Mouse (Mus musculus) limb, embryonic 11.5 days (tissue): Measurements from ENCODE around the gene Abr. TPM values are rescaled to one million over a fixed set of nuclear protein-coding genes. Genes with fewer than 3 reads are reported as not detected.

Experiments
- ATAC-seq: fragments of 200-750 bp; cut with Nextera tagmentation; 2 replicates; pipeline ENCODE4 v1.8.0; 2017; ENCODE audit warnings: low read depth; ENCODE audit not compliant: insufficient number of reproducible peaks, low FRiP score, low TSS enrichment
- DNase-seq: peaks from one replicate; pipeline ENCODE4 v3.0.0-alpha.2; 2015; ENCODE audit warnings: low spot score
- H3K27ac ChIP-seq: fragments of 300-500 bp; sonication (generic); replicated peaks from 2 replicates; pipeline ENCODE4 v1.5.1; 2014; ENCODE audit warnings: low read depth, mild to moderate bottlenecking, low read length
- H3K27me3 ChIP-seq: fragments of 300-500 bp; sonication (generic); 2 replicates; pipeline ENCODE4 v1.6.1; 2014; ENCODE audit warnings: mild to moderate bottlenecking, low read length, mixed read lengths; ENCODE audit not compliant: control insufficient read depth, insufficient read depth
- H3K36me3 ChIP-seq: fragments of 300-500 bp; sonication (generic); 2 replicates; pipeline ENCODE4 v1.6.1; 2014; ENCODE audit warnings: mild to moderate bottlenecking, low read length, moderate library complexity, mixed read lengths; ENCODE audit not compliant: control insufficient read depth, insufficient read depth
- H3K4me1 ChIP-seq: fragments of 300-500 bp; sonication (generic); 2 replicates; pipeline ENCODE4 v1.6.1; 2014; ENCODE audit warnings: low read length, mixed read lengths; ENCODE audit not compliant: control insufficient read depth, insufficient read depth
- H3K4me2 ChIP-seq: fragments of 300-500 bp; sonication (generic); 2 replicates; pipeline ENCODE4 v1.6.1; 2014; ENCODE audit warnings: low read depth, mild to moderate bottlenecking, moderate library complexity; ENCODE audit not compliant: severe bottlenecking
- H3K4me3 ChIP-seq: fragments of 300-500 bp; sonication (generic); 2 replicates; pipeline ENCODE4 v1.5.1; 2014; ENCODE audit warnings: low read depth, low read length
- H3K9ac ChIP-seq: fragments of 300-500 bp; sonication (generic); 2 replicates; pipeline ENCODE4 v1.6.1; 2014; ENCODE audit warnings: mild to moderate bottlenecking, low read length
- H3K9me3 ChIP-seq: fragments of 300-500 bp; sonication (generic); 2 replicates; pipeline ENCODE4 v1.6.1; 2016; ENCODE audit warnings: low read length; ENCODE audit not compliant: control insufficient read depth
- WGBS: fragments of 180-500 bp; shearing (Covaris S2); extraction: QIAGEN DNeasy Blood & Tissue Kit; methylation state at CpG from one replicate; pipeline ENCODE4 v1.1.7; 2014; 5-methylcytosine and 5-hydroxymethylcytosine counted together
- polyA plus RNA-seq: library from polyadenylated mRNA; unstranded; fragments of >200 nt; fragmentation: Nextera tagmentation; extraction: Ambion mirVana; gene quantifications from 2 replicates; pipeline ENCODE4 v1.2.1, GENCODE M21; 2014

The Abr gene
- polyA plus RNA-seq, 1 experiment from 2014 or later: 45.2 TPM

DNA sequence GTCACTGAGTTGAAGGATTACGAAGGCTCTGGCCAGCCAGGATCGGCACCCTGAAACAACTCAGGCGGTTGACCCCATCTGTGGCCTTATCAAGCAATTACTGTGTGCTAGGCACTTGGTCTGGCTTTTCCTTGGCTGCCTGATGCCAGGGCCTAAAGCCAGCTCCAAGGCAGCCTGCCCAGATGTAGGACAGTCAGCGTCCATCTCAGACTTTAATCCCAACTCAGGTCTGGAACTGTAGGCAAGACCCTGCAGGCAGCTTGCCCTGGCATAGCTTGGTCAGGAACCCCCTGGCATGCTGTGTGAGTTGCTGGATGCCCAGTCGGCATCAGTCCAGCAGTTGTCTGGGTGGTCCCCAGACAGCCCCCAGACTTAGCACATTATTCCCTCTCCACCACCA, 186.1 kb downstream of the Abr start:
- Histone ChIP-seq H3K9me3 (no peaks in the 10 kb centered on the region), H3K4me3 (no peak overlapping the region), H3K27me3 (no peaks in the 10 kb centered on the region), H3K9ac (peak overlapping the region; percentile 22; the same call in 1 of the 2 replicates), H3K4me2 (peak overlapping the region; percentile 66; the same call in 1 of the 2 replicates), H3K36me3 (no peaks in the 10 kb centered on the region), H3K27ac (no peak overlapping the region), H3K4me1 (peaks cover 32% of the 10 kb centered on the region)
- DNase-seq: no peak
- ATAC-seq: no peak
- WGBS: 79% methylated on average over 5 of the region's 5 CpGs

DNA sequence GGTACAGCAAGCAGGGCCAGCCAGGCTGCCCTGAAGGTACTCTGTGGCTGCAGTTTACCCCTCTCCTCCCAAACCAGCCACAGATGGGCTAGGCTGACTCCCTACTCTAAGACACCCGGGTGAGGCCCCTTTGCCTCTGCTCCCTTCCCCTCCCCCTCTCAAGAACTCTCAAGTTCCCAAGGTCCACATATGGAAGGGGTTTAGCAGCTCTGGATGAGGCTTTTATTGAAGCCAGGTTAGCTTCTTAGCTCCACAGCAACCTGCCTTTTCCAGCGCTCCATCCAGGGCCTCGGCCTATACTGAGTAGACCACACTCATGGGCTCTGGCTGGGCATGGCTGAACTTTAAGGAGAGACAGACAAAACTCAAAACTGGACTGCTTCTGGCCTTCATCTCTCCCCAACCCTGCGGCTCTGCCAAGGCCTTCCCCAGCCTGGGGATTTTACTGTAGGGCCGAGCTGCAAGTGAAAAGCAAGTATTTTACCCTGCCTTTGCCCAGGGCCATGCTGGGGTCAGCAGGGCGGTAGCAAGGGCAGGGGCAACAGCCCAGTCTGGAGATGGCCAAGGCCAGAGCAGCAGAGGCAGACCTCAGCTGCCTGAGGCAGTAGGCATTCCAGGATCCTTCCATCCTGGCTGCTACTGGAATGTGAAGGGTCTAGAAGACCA, 192.0 kb downstream of the Abr start:
- Histone ChIP-seq H3K36me3 (no peaks in the 10 kb centered on the region), H3K27ac (peak overlapping the region; percentile 97), H3K9ac (peak overlapping the region; percentile 52; the same call in 1 of the 2 replicates), H3K4me1 (peaks cover 30% of the 10 kb centered on the region), H3K4me3 (no peak overlapping the region), H3K4me2 (no peak overlapping the region), H3K9me3 (no peaks in the 10 kb centered on the region), H3K27me3 (no peaks in the 10 kb centered on the region)
- WGBS: 19% methylated on average over 6 of the region's 6 CpGs
- ATAC-seq (peak; percentile 87), DNase-seq (peak; percentile 75)

GRCm38 (mm10) chr11:76429556-76429955, 192.6 kb downstream of the Abr start:
- no peak for ATAC-seq
- no peak overlapping the region for H3K4me3 ChIP-seq
- H3K36me3 ChIP-seq: no peaks in the 10 kb centered on the region; the same call in 1 of the 2 replicates
- 28% methylated on average over 7 of the region's 7 CpGs for WGBS
- no peaks in the 10 kb centered on the region for H3K9me3 ChIP-seq
- 0 out of 2 replicates have a peak overlapping the region, but pooled peaks have one; percentile 23 for H3K9ac ChIP-seq
- H3K4me1 ChIP-seq: peaks cover 28% of the 10 kb centered on the region
- peak overlapping the region; percentile 97 for H3K27ac ChIP-seq
- H3K4me2 ChIP-seq: no peak overlapping the region
- peak; percentile 39 for DNase-seq
- no peaks in the 10 kb centered on the region for H3K27me3 ChIP-seq

- Histone ChIP-seq H3K27ac (peak overlapping the region; percentile 97), H3K27me3 (no peaks in the 10 kb centered on the region), H3K4me1 (peaks cover 25% of the 10 kb centered on the region), H3K4me3 (no peak overlapping the region), H3K9me3 (no peaks in the 10 kb centered on the region), H3K9ac (no peak overlapping the region), H3K36me3 (no peaks in the 10 kb centered on the region; the same call in 1 of the 2 replicates), H3K4me2 (no peak overlapping the region)
- ATAC-seq: no peak
- peak; percentile 58 for DNase-seq
- 47% methylated on average over 4 of the region's 4 CpGs for WGBS
Measured at GRCm38 (mm10) chr11:76429046-76429445, 193.1 kb downstream of the Abr start.

DNA sequence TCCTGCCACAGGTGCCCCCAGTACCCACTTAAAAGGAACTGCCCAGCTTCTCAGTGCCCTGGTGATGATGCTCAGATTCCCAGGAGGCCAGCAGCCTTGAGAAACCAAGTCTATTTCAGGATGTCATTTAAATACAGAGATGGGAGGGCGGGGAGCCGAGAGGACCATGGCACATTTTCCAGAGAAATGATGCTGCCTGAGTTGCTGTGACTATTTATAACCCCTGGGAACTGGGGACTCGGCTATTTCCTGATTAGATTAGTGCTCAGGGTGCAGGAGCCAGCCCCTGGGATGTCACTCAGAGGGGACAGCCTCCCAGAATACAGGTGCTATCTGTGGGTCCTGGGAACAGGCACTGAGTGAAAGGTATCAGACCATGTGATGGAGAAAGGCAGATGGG, 194.3 kb downstream of the Abr start:
- DNase-seq (no peak), ATAC-seq (no peak)
- Histone ChIP-seq H3K27ac (no peak overlapping the region), H3K9ac (no peak overlapping the region), H3K27me3 (no peaks in the 10 kb centered on the region), H3K4me2 (no peak overlapping the region), H3K9me3 (no peaks in the 10 kb centered on the region), H3K4me3 (no peak overlapping the region), H3K36me3 (peaks cover 2% of the 10 kb centered on the region), H3K4me1 (peaks cover 24% of the 10 kb centered on the region)
- 75% methylated on average over 3 of the region's 3 CpGs for WGBS

GRCm38 (mm10) chr11:76425749-76426148, 196.4 kb downstream of the Abr start:
- Histone ChIP-seq H3K27ac (no peak overlapping the region), H3K9me3 (no peaks in the 10 kb centered on the region), H3K27me3 (no peaks in the 10 kb centered on the region), H3K4me2 (no peak overlapping the region), H3K4me3 (no peak overlapping the region), H3K9ac (no peak overlapping the region), H3K4me1 (peaks cover 19% of the 10 kb centered on the region), H3K36me3 (peaks cover 6% of the 10 kb centered on the region)
- DNase-seq (no peak), ATAC-seq (no peak)
- whole genome bisulfite sequencing: 87% methylated on average over 6 of the region's 6 CpGs

- H3K36me3 ChIP-seq: peaks cover 13% of the 10 kb centered on the region
- WGBS: 74% methylated on average over 4 of the region's 4 CpGs
- no peak overlapping the region for H3K4me3 ChIP-seq
- ATAC-seq: no peak
- no peak overlapping the region for H3K27ac ChIP-seq
- DNase-seq: no peak
- no peak overlapping the region for H3K9ac ChIP-seq
- no peaks in the 10 kb centered on the region for H3K27me3 ChIP-seq
- H3K9me3 ChIP-seq: no peaks in the 10 kb centered on the region
- H3K4me2 ChIP-seq: no peak overlapping the region
- 0 out of 2 replicates have a peak, but pooled peaks cover 5% of the 10 kb centered on the region for H3K4me1 ChIP-seq
Measured at GRCm38 (mm10) chr11:76420896-76421295, 201.2 kb downstream of the Abr start.

GRCm38 (mm10) chr11:76419179-76419578, 202.9 kb downstream of the Abr start:
- ATAC-seq: no peak
- no peak overlapping the region for H3K9ac ChIP-seq

More at GRCm38 (mm10) chr11:76419179-76419578, 202.9 kb downstream of the Abr start:
- H3K4me2 ChIP-seq: no peak overlapping the region
- no peaks in the 10 kb centered on the region for H3K27me3 ChIP-seq
- H3K4me3 ChIP-seq: no peak overlapping the region
- no peak overlapping the region for H3K27ac ChIP-seq
- 62% methylated on average over 4 of the region's 4 CpGs for WGBS
- no peaks in the 10 kb centered on the region for H3K9me3 ChIP-seq
- peaks cover 19% of the 10 kb centered on the region for H3K36me3 ChIP-seq
- 0 out of 2 replicates have a peak, but pooled peaks cover 8% of the 10 kb centered on the region for H3K4me1 ChIP-seq
- DNase-seq: no peak
